Mouse (Mus musculus) neural tube, embryonic 10.5 days (tissue): ENCODE measurements around the gene Idh1.

ENCODE experiments used
- DNase-seq: peaks from one replicate; pipeline ENCODE4 v3.0.0-alpha.2; 2017; ENCODE audit warnings: low spot score; ENCODE audit errors: extremely low spot score

The Idh1 gene

DNA sequence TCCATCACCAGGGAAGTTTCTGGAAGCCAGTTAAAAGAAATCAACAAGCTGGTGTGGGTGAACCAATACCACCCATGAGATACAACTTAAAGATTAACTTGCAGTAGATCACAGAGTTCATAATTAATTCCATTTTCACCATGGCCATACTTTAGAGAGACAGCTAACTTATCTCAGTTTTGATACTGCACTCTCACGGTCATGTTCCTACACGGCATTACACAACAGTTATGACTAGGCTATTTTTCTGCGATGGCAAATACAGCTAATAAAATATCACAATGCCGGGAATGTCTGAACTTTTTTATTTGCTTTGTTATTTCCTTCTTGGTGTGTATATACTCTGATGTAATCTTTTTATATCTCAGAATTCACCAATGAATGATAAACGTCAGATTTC, 9.4 kb downstream of the Idh1 start:
- no peak for DNase-seq

DNA sequence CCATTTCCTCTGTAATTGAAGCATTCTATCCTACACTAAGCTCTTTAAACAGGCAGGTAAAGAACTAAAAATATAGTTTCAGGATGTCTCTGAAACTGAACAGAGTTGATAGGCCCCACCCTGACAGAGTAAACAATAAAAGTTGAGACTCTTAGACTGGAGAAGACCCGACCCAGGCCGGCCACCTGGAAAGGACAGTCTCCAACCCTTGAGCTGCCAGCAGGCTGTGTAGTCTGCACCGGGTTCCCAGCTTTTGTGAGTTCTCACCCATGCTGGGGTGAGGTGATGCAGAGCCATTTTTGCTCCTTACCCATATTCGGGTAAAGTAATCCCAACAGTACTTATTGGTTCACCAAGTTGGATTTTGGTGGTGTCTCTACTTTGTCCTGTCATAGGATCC, 10.1 kb downstream of the Idh1 start:
- DNase-seq: no peak

GRCm38 (mm10) chr1:65173716-65174115, 12.6 kb downstream of the Idh1 start:
- no peak for DNase-seq

DNA sequence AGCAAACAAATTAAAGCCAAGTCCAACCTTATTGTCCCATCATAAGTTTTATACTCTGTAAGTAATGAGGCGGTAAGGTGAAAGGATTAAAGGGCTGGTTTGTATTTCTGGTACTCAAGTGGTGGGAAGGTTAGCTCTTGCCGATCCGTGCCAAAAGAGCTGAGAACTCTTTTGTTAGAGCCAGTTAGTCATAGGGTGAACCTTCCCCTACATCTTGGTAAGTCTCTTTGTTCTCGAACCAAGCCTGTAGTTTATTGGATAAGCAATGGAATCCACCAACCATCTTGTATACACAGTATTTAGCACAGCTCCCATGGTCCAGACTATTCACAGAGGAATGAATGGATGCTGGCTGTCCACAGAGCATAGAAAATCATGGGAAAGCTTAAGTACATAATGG, 14.7 kb downstream of the Idh1 start:
- no peak for DNase-seq

DNA sequence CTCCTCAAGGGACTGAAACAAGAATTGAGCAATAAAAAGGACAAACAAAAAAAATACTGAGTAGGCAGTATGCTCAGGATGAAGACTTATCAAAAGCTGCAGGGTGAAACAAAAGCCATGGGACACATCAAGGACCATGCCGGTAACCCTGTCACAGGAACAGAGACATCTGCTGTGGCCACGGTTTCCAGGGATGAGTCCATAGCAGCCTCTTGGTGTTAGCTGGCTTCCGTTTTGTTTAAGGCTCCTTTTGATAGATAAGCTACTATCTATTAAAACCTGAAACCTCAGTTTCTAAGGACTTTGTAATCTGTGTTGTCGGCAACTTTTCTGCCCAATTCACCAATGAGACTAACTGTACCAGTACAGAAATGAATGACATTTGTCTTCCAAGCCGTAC, 16.4 kb downstream of the Idh1 start:
- no peak for DNase-seq

- DNase-seq: no peak
Observed at GRCm38 (mm10) chr1:65169536-65169935, 16.8 kb downstream of the Idh1 start.

DNA sequence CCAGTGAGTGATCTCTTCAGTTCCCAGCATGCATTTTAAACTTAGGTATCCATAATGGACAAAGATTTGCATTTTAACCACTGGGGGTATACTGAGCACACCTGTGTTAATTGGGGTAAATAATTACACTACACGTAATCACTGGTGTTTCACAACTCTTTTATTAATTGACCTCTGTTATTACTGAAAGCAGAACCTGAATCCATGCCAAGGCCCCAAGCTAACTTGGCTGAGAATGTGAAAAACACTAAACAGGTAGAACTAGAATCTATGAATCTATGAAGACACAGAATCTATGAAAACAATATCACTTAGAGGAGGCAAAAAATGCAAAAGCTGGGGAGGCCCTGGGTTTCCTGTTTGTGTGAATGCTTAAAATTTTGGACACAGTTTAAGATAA, 18.8 kb downstream of the Idh1 start:
- no peak for DNase-seq

- no peak for DNase-seq
Observed at GRCm38 (mm10) chr1:65162210-65162609, 24.1 kb downstream of the Idh1 start.

- no peak for DNase-seq
Observed at GRCm38 (mm10) chr1:65156111-65156510, 30.2 kb downstream of the Idh1 start.

DNA sequence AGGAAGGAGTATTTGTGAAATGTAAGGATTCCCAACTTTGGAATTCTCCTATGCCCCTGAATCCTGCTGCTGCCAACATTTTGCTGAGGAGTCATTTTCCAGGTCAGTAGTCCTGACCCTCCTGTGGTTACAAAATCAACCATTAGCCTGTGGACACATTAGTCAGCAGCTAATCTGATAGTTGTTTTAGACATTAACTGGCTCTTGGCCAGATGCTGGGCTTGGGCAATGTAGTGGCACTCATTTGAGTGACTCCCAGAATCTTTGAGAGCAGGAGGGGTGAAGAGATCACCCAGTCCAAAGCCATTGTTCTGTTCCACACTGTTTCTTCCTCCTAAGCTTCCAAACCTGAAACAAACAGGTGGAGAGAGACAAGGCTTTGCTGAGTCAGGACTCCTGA, 31.5 kb downstream of the Idh1 start:
- no peak for DNase-seq

DNA sequence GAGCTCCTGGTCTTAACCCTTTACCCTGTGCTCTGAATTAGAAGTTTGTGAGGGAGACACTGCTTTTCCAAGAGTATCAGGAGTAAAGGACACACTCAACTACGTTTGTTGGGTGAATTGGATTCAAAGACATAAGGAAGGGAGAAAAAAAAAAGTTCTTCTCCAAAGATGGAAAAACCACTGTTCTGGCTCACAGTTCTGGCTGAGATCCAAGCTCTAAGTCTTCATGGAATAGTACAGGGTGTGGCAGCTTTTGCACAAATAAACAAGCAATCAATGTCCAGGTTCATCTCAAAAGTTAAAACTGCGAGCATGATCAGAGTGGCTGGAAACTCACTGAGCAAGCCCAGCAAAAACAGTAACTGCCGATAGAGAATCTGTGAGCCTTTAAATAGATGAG, 38.3 kb downstream of the Idh1 start:
- DNase-seq: no peak

- DNase-seq: no peak
Observed at GRCm38 (mm10) chr1:65147326-65147725, 39.0 kb downstream of the Idh1 start.

DNA sequence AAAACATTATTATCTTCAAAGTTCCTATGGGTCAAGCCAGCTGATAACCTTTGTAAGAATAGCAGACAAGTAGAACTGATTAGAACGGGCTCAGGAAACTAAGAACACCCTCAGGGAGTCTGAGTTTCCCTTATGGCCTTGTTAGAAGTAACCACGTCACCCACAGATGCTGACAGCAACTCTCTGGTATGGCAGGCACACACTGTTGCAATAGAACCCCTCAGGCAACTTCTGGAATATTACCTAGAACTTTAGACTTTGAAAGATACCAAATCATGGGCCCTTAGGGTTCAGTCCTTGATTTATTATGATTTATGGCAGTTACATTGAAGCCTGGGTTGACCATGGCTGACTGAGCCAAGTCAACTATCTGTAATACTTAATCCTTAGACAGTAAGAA, 39.7 kb downstream of the Idh1 start:
- DNase-seq: no peak

DNA sequence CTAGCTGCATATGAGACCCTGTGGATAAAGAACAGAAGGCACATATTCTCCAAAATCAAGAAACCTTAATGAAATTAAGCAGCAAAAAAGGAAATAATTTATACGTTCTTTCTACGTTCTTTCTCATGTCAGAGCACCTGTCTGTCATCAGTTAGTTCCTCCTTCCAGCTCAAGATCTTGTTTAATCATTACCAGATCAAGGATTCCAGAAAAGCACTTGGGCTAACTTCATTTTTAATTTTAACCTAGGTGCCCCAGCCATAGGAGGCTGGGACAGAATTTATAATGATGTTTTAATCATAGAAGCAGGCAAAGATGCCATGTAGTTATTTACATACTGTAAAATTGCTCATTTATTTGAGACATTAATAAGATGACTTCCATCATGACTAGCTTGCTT, 41.5 kb downstream of the Idh1 start:
- DNase-seq: no peak

DNA sequence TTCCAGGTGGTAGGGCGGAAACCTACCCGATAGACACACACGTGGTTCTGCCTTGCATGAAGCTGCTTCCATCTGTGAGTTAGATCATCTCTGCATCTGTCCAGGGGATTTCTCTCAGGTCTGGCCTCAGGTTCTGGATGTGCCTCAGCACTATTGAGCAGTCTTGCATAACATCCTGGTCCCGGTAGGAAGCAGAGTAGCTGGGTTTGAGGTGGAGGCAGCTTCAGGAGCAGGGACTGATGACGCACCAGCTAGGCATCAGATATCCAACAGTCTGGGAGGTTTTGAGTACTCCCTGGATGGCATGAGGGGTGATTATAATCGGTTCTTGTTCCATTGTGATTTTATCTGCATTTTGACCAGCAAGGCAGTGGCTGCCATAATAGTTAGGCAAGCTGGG, 48.7 kb downstream of the Idh1 start:
- no peak for DNase-seq

DNA sequence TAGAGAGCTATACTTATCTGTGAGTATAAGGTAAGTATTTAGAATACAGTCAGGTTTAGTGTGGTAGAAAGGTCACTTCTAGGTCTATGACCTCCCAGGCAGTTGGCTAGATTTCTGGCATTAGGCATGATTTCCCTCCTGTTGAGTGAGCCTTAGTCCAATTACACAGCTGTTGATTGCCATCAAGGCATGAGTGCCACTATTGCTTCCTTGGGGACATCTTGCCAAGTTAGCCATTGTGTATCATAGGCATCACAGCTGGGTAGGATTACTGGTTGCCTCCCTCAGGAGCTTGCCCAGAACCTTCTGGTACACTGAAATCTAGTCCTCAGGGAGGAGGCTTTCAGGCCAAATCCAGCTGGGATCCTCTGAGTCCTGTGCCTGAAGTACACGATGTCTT, 53.5 kb downstream of the Idh1 start:
- no peak for DNase-seq

DNA sequence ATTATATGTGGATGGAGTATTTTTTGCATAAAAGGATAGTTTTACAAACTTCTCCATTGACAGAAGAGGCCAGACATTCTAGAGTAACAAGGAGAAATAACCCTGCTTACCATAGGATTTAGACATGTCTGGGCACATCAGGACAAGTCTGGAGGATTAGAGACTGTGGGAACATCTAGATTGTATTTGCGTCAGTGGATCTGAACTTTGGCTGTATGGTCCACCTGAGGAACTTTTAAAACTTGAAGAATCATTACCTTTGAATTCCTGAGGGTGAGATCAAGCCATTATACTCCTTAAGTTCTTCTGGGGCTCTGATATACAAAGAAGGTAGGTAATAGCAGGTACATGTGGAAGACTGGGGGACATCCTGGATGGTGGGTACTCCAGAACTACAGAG, 54.6 kb downstream of the Idh1 start:
- no peak for DNase-seq

- no peak for DNase-seq
Observed at GRCm38 (mm10) chr1:65130226-65130625, 56.1 kb downstream of the Idh1 start.

GRCm38 (mm10) chr1:65129634-65130180, 56.6 kb downstream of the Idh1 start:
- no peak for DNase-seq

DNA sequence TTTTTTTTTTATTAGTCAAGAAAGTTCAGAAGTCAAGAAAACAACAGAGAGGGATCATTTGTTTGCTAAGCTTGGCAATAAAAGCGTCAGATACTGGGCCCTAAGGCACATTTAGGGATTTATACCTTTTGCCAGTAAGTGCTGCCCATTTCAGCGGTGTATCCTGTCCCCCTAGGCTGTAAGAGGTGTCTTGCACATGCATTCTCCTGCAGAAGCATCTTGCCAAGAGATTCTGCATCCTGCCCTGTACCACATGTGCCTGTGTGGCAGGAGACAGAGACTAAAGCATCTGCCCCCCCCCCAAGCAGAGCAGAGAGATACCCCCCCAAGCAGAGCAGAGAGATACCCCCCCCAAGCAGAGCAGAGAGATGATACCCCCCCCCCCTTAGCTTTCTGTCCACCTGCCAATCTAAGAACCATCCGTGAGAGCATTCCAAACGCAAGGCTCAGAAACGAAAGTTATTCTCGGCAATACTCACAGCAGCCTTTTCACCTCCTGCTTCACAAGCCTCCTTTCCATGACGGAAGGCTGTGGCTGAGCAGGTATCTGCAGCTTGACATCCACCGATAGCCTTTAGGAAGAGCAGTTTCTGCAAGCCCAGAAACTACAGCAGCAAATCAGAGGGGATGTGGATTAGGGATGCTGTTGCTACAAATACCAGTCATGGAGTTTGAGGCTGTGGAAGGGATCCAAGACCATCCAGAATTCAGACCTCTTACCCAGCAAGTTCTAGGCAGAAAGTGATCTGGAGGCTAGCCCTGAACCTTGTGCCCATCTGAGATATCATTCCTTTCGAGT, 63.5 kb downstream of the Idh1 start, which contains the start of gene D630023F18Rik:
Gene D630023F18Rik, minus strand, starts transcription at position 641 of the 799 bp plus-strand sequence.
- no peak for DNase-seq

DNA sequence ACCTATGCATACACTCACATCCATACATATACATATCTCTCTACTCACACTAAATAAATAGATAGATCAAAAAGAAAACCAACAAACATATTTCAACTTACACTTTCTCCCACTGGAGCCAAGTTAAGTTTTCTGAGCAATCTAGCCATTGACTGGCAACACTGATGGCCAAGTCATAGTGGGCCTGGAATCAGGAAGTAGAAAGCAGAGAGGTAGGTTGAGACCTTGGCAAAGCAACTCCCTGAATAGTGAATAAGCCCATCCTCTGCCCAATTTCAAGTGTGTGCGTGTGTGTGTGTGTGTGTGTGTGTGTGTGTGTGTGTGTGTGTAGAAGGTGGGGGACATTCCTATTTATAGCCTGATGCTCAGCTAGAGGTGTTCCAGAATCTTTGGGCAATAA, 66.9 kb downstream of the Idh1 start, which contains the start of gene Gm28845:
Gene Gm28845, minus strand, starts transcription at position 121 of the 400 bp plus-strand sequence.
- no peak for DNase-seq

DNA sequence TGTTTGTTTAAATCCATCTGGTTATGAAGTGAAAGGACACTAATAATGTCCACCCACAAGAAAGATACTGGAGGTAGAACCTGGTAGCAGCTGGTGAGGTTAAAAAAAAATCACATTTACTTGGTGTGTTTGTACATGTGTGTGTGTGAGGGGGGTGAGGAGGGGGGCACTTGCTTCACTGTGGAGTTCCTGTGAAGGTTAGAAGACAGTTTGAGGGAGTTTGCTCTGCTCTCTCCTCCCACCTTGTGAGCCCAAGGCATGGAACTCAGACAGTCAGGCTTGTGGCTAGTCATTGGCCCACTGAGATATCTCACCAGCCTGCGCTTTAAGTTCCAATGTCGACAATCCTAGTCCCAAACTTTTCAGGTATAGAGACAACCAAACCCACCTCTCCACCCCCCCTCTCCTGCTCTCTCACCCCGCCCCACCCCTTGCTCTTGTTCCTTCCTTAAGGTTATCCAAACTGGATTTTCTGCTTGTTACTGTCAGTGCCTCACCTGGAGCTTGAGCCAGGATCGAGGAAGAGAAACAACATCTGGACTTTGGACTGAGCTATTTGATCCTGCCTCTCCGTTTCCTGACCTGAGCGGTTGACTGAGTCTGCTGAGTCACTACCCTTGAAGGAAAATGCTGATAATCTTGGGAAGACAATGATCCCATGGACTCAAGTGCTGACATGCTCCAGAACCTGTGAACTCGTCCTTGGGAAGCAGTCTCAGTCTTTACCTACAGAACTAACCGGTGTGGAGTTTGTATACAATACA, 68.0 kb downstream of the Idh1 start:
- no peak for DNase-seq
